ENCODE assay signal across 8 mouse cellular contexts in genomic region chr9:15045084-15045669, GRCm38 (mm10). TPM values are rescaled to one million over a fixed set of nuclear protein-coding genes. Genes with fewer than 3 reads are reported as not detected.
DNase-seq lines count a peak whose midpoint lies in the region; ATAC-seq and TF ChIP-seq lines count a peak whose summit lies in the region.

Gene Panx1 (minus strand): TSS chr9:15045478.

- DNase-seq in ES-E14 (ENCODE audit: low read depth, low spot score) = no peak
- DNase-seq in cerebellum, postnatal 25 days = peak; percentile 64 to 67
- DNase-seq in gastrocnemius, adult 8-10 months (ENCODE audit: low spot score in 2 of 2) = peak; percentile 23 to 27
- DNase-seq in hindbrain, postnatal 0 days (ENCODE audit: low spot score) = peak; percentile 93
- DNase-seq in left cerebral cortex, postnatal 10 days (ENCODE audit: extremely low spot score in 1 of 2, low spot score in 2 of 2) = peak; percentile 50 to 85
- peak; percentile 84 to 87 for DNase-seq in right cerebral cortex, postnatal 10 days (ENCODE audit: low spot score in 2 of 2)
- peak; percentile 58 for DNase-seq in urinary bladder, postnatal 25 days (ENCODE audit: low spot score)

- peak within 1 kb of the TSS; percentile 78 for H3K9ac ChIP-seq in ES-E14 (ENCODE audit: insufficient read depth, low read depth, low read length, poor library complexity, severe bottlenecking)
- peak within 1 kb of the TSS; percentile 95 for H3K9ac ChIP-seq in hindbrain, postnatal 0 days (replicated peaks; ENCODE audit: low read length)

- WGBS in hindbrain, postnatal 0 days = 1% methylated on average over 68 of the region's 68 CpGs

- H3K36me3 ChIP-seq in ES-E14 (ENCODE audit: control insufficient read depth, insufficient read depth, low read length, poor library complexity, severe bottlenecking) = no peaks in the 10 kb centered on the region
- no peaks in the 10 kb centered on the region for H3K36me3 ChIP-seq in hindbrain, postnatal 0 days (ENCODE audit: insufficient read depth, low read length)
- H3K36me3 ChIP-seq in megakaryocyte, embryonic 14.5 days (replicated peaks; ENCODE audit: low read length) = peaks cover 34% of the 10 kb centered on the region

- peak within 1 kb of the TSS; percentile 81 to 91 for H3K4me3 ChIP-seq in ES-E14 (ENCODE audit: insufficient read depth in 1 of 2, low read depth in 1 of 2, low read length in 2 of 2, poor library complexity in 1 of 2, severe bottlenecking in 1 of 2)
- peak within 1 kb of the TSS; percentile 85 for H3K4me3 ChIP-seq in hindbrain, postnatal 0 days (ENCODE audit: low read length)
- peak within 1 kb of the TSS; percentile 99 for H3K4me3 ChIP-seq in megakaryocyte, embryonic 14.5 days (replicated peaks)

- no peak within 1 kb of the TSS for H3K27ac ChIP-seq in ES-E14 (ENCODE audit: insufficient read depth, low read depth, low read length, poor library complexity, severe bottlenecking)
- H3K27ac ChIP-seq in hindbrain, postnatal 0 days = peak within 1 kb of the TSS; percentile 94

- no peaks in the 10 kb centered on the region for H3K27me3 ChIP-seq in hindbrain, postnatal 0 days (ENCODE audit: insufficient read depth, low read length)
- H3K27me3 ChIP-seq in megakaryocyte, embryonic 14.5 days (replicated peaks) = peaks cover 8% of the 10 kb centered on the region

- ATAC-seq in hindbrain, postnatal 0 days = peak; percentile 94

- H3K4me1 ChIP-seq in ES-E14 (ENCODE audit: control insufficient read depth in 2 of 2, insufficient read depth in 2 of 2, low read length in 2 of 2, poor library complexity in 1 of 2) = peaks cover 0 to 2% of the 10 kb centered on the region in 2 experiments; a peak in 1 of 4 replicates
- H3K4me1 ChIP-seq in hindbrain, postnatal 0 days (ENCODE audit: insufficient read depth, low read length) = peaks cover 14% of the 10 kb centered on the region; the same call in 1 of the 2 replicates
- peaks cover 67% of the 10 kb centered on the region for H3K4me1 ChIP-seq in megakaryocyte, embryonic 14.5 days

- TF ChIP-seq CTCF in hindbrain, postnatal 0 days (IDR thresholded peaks at IDR 0.05; ENCODE audit: low read depth) = no peak

- in situ Hi-C loops in ES-E14 (cut with MboI; ENCODE audit: low sequenced_read_pairs in 2 of 2, unreplicated experiment in 2 of 2) = no loop called here

- intact Hi-C loops in left cerebral cortex, postnatal 10 days (cut with DNase I) = no loop called here

- H3K4me2 ChIP-seq in hindbrain, postnatal 0 days (ENCODE audit: low read depth, low read length) = peak within 1 kb of the TSS; percentile 79

- no peaks in the 10 kb centered on the region for H3K9me3 ChIP-seq in ES-E14 (ENCODE audit: control insufficient read depth, insufficient read depth, low read depth, low read length)
- no peaks in the 10 kb centered on the region for H3K9me3 ChIP-seq in hindbrain, postnatal 0 days (ENCODE audit: low read length)
- H3K9me3 ChIP-seq in megakaryocyte, embryonic 14.5 days = peaks cover 20% of the 10 kb centered on the region

TF ChIP-seq in ES-E14, 5 proteins besides CTCF, POLR2A, EP300 and RAD21:
- TF ChIP-seq HCFC1 (IDR thresholded peaks at IDR 0.05; ENCODE audit: borderline replicate concordance, insufficient read depth, low read length) (peak; percentile 32; the same call in 1 of the 2 replicates), ZNF384 (IDR thresholded peaks at IDR 0.05; ENCODE audit: low read depth, low read length) (no peak), MAFK (IDR thresholded peaks at IDR 0.05; ENCODE audit: insufficient read depth, low read depth, low read length) (no peak), ZC3H11A (IDR thresholded peaks at IDR 0.05; ENCODE audit: borderline replicate concordance, low read depth, low read length) (no peak), CHD2 (IDR thresholded peaks at IDR 0.05; ENCODE audit: low read depth, low read length) (no peak)

RNA-seq across cellular contexts. Expression of gene Panx1, which starts in this region (rescaled TPM):
- 25.0 and 37.6 TPM in 2 replicates for total RNA-seq in ES-E14 (2012; rRNA removed)
- 10 to 100 TPM; 26.9 to 36.7 (median 27.8) TPM for total RNA-seq in gastrocnemius, adult 8-10 months (2022)
- 95.0 and 120 TPM in 2 replicates for total RNA-seq in hindbrain, postnatal 0 days (2014; rRNA removed)
- 115 and 120 TPM in 2 replicates for polyA plus RNA-seq in hindbrain, postnatal 0 days (2015; fragmentation: Nextera tagmentation; extraction: Ambion mirVana)
- total RNA-seq in left cerebral cortex, postnatal 10 days (2021) = 10 to 100 TPM; 63.5 to 70.4 TPM
- 13.0 and 18.4 TPM in 2 replicates for polyA plus RNA-seq in megakaryocyte, embryonic 14.5 days (2012; ENCODE audit: insufficient read depth, low replicate concordance)
